Mouse (Mus musculus): ENCODE results near the gene Zdhhc21.

Zdhhc21 gene

GRCm38 (mm10) chr4:82863316-82863715 is 3.6 kb upstream of the Zdhhc21 start:
- DNase-seq = peak; percentile 10

- no peak for DNase-seq
Measured at GRCm38 (mm10) chr4:82861451-82861850, 1.7 kb upstream of the Zdhhc21 start.

- no peak for DNase-seq
Measured at GRCm38 (mm10) chr4:82860566-82860965, 808 bp upstream of the Zdhhc21 start.

- no peak for DNase-seq
Measured at GRCm38 (mm10) chr4:82858431-82859010, 1.2 kb downstream of the Zdhhc21 start.

- no peak for DNase-seq
Measured at GRCm38 (mm10) chr4:82856986-82857385, 2.8 kb downstream of the Zdhhc21 start.

GRCm38 (mm10) chr4:82853809-82854208 is 5.9 kb downstream of the Zdhhc21 start:
- no peak for DNase-seq

- no peak for DNase-seq
Measured at GRCm38 (mm10) chr4:82848552-82849234, 11.1 kb downstream of the Zdhhc21 start.

- DNase-seq = no peak
Measured at GRCm38 (mm10) chr4:82837526-82838240, 22.1 kb downstream of the Zdhhc21 start.

- no peak for DNase-seq
Measured at GRCm38 (mm10) chr4:82831155-82831554, 28.6 kb downstream of the Zdhhc21 start.

GRCm38 (mm10) chr4:82829429-82829828 is 30.3 kb downstream of the Zdhhc21 start:
- DNase-seq = no peak

GRCm38 (mm10) chr4:82827001-82827400 is 32.8 kb downstream of the Zdhhc21 start:
- no peak for DNase-seq

GRCm38 (mm10) chr4:82817833-82818232 is 41.9 kb downstream of the Zdhhc21 start:
- DNase-seq = no peak

- DNase-seq = no peak
Measured at GRCm38 (mm10) chr4:82816351-82816750, 43.4 kb downstream of the Zdhhc21 start.

GRCm38 (mm10) chr4:82815296-82815695 is 44.5 kb downstream of the Zdhhc21 start:
- no peak for DNase-seq

GRCm38 (mm10) chr4:82813356-82813755 is 46.4 kb downstream of the Zdhhc21 start:
- no peak for DNase-seq

GRCm38 (mm10) chr4:82807811-82808210 is 51.9 kb downstream of the Zdhhc21 start:
- DNase-seq = no peak

- no peak for DNase-seq
Measured at GRCm38 (mm10) chr4:82806176-82806757, 53.5 kb downstream of the Zdhhc21 start.

GRCm38 (mm10) chr4:82804019-82804418 is 55.7 kb downstream of the Zdhhc21 start:
- no peak for DNase-seq

- DNase-seq = no peak
Measured at GRCm38 (mm10) chr4:82793608-82794007, 66.2 kb downstream of the Zdhhc21 start.

- no peak for DNase-seq
Measured at GRCm38 (mm10) chr4:82792906-82793580, 66.7 kb downstream of the Zdhhc21 start.

- no peak for DNase-seq
Measured at GRCm38 (mm10) chr4:82765513-82766216, 94.1 kb downstream of the Zdhhc21 start.

GRCm38 (mm10) chr4:82763586-82763985 is 96.2 kb downstream of the Zdhhc21 start:
- DNase-seq = no peak
